Mouse (Mus musculus) CH12.LX (cell line): Measurements from ENCODE around the gene Glis3.

ENCODE experiments used
- CTCF ChIP-seq, 2 experiments: IDR thresholded peaks in 1 of 2; conservative IDR thresholded peaks in 1 of 2; 2 replicates each; pipeline ENCODE4 v1.5.1; 2011 to 2012; ENCODE audit warnings: low read depth in 2 of 2, low read length in 2 of 2, improper control_type of control experiment in 1 of 2, inconsistent platforms in 1 of 2, mild to moderate bottlenecking in 1 of 2, moderate library complexity in 1 of 2
- E2F4 ChIP-seq: IDR thresholded peaks from 2 replicates; pipeline ENCODE4 v1.6.1; 2011; ENCODE audit warnings: low read depth, low read length, improper control_type of control experiment; ENCODE audit not compliant: insufficient replicate concordance
- EP300 ChIP-seq: IDR thresholded peaks from 2 replicates; pipeline ENCODE4 v1.6.1; 2011; ENCODE audit warnings: low read length, improper control_type of control experiment
- JUN ChIP-seq: IDR thresholded peaks from 2 replicates; pipeline ENCODE4 v1.6.1; 2011; ENCODE audit warnings: low read depth, mild to moderate bottlenecking, low read length, improper control_type of control experiment, moderate library complexity; ENCODE audit not compliant: insufficient read depth
- JUND ChIP-seq: conservative IDR thresholded peaks from 2 replicates; pipeline ENCODE4 v1.6.1; 2011; ENCODE audit warnings: low read depth, low read length, improper control_type of control experiment
- MAX ChIP-seq: IDR thresholded peaks from 2 replicates; pipeline ENCODE4 v1.6.1; 2011; ENCODE audit warnings: low read length, improper control_type of control experiment
- MYC ChIP-seq: IDR thresholded peaks from 2 replicates; pipeline ENCODE4 v1.6.1; 2011; ENCODE audit warnings: low read depth, mild to moderate bottlenecking, improper control_type of control experiment, low read length
- NRF1 ChIP-seq: IDR thresholded peaks from 2 replicates; pipeline ENCODE4 v1.6.1; 2014; ENCODE audit warnings: low read depth, mild to moderate bottlenecking, inconsistent platforms, low read length, improper control_type of control experiment, moderate library complexity
- POLR2A ChIP-seq: IDR thresholded peaks from 2 replicates; pipeline ENCODE4 v1.6.1; 2011; ENCODE audit warnings: low read depth, mild to moderate bottlenecking, improper control_type of control experiment, low read length
- RAD21 ChIP-seq: IDR thresholded peaks from 2 replicates; pipeline ENCODE4 v1.6.1; 2011; ENCODE audit warnings: low read depth, mild to moderate bottlenecking, low read length, improper control_type of control experiment, moderate library complexity
- SIN3A ChIP-seq: IDR thresholded peaks from 2 replicates; pipeline ENCODE4 v1.6.1; 2012; ENCODE audit warnings: low read length, improper control_type of control experiment, inconsistent platforms

- TF ChIP-seq MYC (no peak), POLR2A (no peak), SIN3A (no peak), CTCF (conservative IDR thresholded peaks at IDR 0.05 in 1 of 2, IDR thresholded peaks at IDR 0.05 in 1 of 2; ENCODE audit: low read depth in 2 of 2, low read length in 2 of 2) (no peak), E2F4 (no peak), NRF1 (no peak), MAX (no peak), RAD21 (no peak), JUND (no peak), EP300 (no peak), JUN (no peak)
Measured at GRCm38 (mm10) chr19:28626189-28626588, 53.7 kb downstream of the Glis3 start.
